Mouse (Mus musculus) gastrocnemius, postnatal 4 days (tissue): ENCODE measurements around the gene Ncoa1. TPM values are rescaled to one million over a fixed set of nuclear protein-coding genes. Genes with fewer than 3 reads are reported as not detected.
"Not testable (repeated sequence)": the region's sequence is repeated elsewhere in the genome, so short reads cannot be mapped to it uniquely, and the experiment has no call there.

Experiments used
- DNase-seq, 2 experiments: peaks; one replicate each; pipeline ENCODE4 v3.0.0; 2021 to 2022; ENCODE audit warnings: low spot score in 2 of 2, mixed read lengths in 2 of 2
- total RNA-seq, 2 experiments: library from RNA; stranded (reverse); gene quantifications; 2 replicates each; pipeline ENCODE4 v1.2.3; 2021

Ncoa1 gene
- total RNA-seq, 2 experiments from 2014 or later = 51.1 to 52.3 TPM

- DNase-seq = no peak
These were observed 69.9 kb downstream of the Ncoa1 start for GRCm38 (mm10) chr12:4407085-4407484.

GRCm38 (mm10) chr12:4406155-4406554 lies 70.8 kb downstream of the Ncoa1 start:
- no peak for DNase-seq

- DNase-seq = no peak
These were observed 73.8 kb downstream of the Ncoa1 start for GRCm38 (mm10) chr12:4403206-4403605.

GRCm38 (mm10) chr12:4396221-4396620 lies 80.8 kb downstream of the Ncoa1 start:
- DNase-seq = no peak

- DNase-seq = no peak
These were observed 84.4 kb downstream of the Ncoa1 start for GRCm38 (mm10) chr12:4392590-4392989.

- DNase-seq = no peak
These were observed 84.9 kb downstream of the Ncoa1 start for GRCm38 (mm10) chr12:4392074-4392473.

- no peak for DNase-seq
These were observed 85.7 kb downstream of the Ncoa1 start for GRCm38 (mm10) chr12:4391256-4391655.

- no peak for DNase-seq
These were observed 86.3 kb downstream of the Ncoa1 start for GRCm38 (mm10) chr12:4390721-4391120.

GRCm38 (mm10) chr12:4386077-4386719 lies 90.8 kb downstream of the Ncoa1 start:
- peak in 1 of 2 experiments; percentile 60 for DNase-seq

GRCm38 (mm10) chr12:4383061-4383460 lies 93.9 kb downstream of the Ncoa1 start:
- no peak for DNase-seq

GRCm38 (mm10) chr12:4379298-4379957 lies 97.6 kb downstream of the Ncoa1 start:
- no peak for DNase-seq

GRCm38 (mm10) chr12:4376475-4376874 lies 100.5 kb downstream of the Ncoa1 start:
- DNase-seq = no peak

GRCm38 (mm10) chr12:4374816-4375493 lies 102.0 kb downstream of the Ncoa1 start:
- DNase-seq = no peak

- DNase-seq = no peak
These were observed 105.6 kb downstream of the Ncoa1 start for GRCm38 (mm10) chr12:4371406-4371805.

- no peak for DNase-seq
These were observed 111.0 kb downstream of the Ncoa1 start for GRCm38 (mm10) chr12:4365951-4366350.

- no peak for DNase-seq
These were observed 117.5 kb downstream of the Ncoa1 start for GRCm38 (mm10) chr12:4359475-4359874.

- DNase-seq = not testable (repeated sequence)
These were observed 118.3 kb downstream of the Ncoa1 start for GRCm38 (mm10) chr12:4358653-4359052.

GRCm38 (mm10) chr12:4358100-4358499 lies 118.9 kb downstream of the Ncoa1 start:
- no peak for DNase-seq

- no peak for DNase-seq
These were observed 120.0 kb downstream of the Ncoa1 start for GRCm38 (mm10) chr12:4356834-4357445.

GRCm38 (mm10) chr12:4355019-4355730 lies 121.8 kb downstream of the Ncoa1 start:
- DNase-seq = no peak

GRCm38 (mm10) chr12:4343216-4343615 lies 133.8 kb downstream of the Ncoa1 start:
- DNase-seq = no peak
